Mouse (Mus musculus): ENCODE data around the gene Tbcel. TPM values are rescaled to one million over a fixed set of nuclear protein-coding genes. Genes with fewer than 3 reads are reported as not detected.

Tbcel gene
- total RNA-seq, 2 experiments from 2014 or later = 14.9 to 15.9 TPM

DNA sequence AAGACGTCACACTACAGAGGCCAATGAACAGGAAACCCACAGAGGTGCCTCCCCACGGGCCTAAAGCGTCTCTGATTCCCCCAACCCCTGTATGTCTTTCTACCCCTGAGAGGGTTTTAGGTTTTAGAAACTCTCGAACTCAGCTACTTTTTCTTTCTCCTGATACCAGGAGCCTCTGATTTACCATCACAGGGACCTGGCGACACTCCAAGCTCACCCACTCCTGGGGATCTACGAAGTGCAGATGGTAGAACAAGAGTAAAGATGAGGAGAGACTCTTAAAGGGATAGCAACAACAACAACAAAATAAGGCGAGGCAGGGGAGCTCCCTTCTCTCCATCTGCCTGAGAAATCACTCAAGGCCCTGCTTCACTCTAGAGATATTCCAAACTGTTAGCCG lies 120.6 kb downstream of the Tbcel start:
- DNase-seq (ENCODE audit: low spot score) = no peak

DNA sequence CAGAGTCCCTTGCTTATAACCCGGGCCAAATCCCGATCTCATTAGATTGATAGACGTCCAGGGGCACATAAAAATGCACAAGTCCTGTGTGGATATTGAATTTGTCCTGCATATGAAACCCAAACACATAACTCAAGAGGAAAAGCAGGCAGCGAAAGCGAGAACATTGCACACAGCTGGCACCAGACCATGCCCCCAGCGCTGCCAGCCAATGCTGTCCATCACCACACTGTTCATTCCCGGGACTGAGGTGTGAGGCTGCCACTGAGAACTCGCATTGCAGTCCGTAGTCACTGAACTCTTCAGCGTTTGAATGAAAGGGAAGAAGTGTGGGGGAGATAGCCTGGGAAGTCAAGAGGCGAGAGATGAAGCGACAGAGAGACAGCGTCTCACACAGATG lies 122.0 kb downstream of the Tbcel start:
- DNase-seq (ENCODE audit: low spot score) = no peak

DNA sequence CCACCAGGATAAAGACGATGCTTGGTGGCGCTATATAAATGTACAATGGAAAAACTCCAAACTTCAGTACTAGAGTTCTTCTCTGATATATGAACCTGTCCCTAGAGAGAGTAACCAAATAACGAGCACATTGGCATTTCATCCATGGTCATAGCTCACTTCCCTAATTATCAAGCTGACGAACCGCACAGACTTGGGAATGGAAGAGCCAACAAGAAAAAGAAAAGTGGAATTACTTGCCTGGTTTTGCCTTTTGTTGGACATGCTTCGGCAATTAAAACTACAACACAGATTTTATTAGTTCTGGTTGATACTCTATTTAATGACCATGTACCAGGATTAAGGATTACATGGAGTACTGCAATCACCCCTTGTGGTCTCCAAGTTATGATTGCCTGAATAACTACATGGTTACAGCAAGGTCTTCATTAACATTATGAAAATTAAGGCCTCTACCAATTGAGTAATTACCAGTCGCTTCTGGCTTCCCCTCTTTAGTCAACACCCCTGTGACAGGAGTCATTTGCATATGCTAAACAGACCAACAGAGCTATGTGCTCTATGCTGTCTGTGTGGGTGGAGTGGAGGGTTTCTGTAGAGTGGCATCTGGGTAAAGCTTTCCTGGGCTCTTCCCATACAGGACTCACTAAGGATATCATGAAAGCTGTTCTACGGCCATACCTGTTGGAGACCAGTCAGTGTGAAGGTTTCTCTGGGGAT lies 124.8 kb downstream of the Tbcel start:
- DNase-seq (ENCODE audit: low spot score) = no peak

DNA sequence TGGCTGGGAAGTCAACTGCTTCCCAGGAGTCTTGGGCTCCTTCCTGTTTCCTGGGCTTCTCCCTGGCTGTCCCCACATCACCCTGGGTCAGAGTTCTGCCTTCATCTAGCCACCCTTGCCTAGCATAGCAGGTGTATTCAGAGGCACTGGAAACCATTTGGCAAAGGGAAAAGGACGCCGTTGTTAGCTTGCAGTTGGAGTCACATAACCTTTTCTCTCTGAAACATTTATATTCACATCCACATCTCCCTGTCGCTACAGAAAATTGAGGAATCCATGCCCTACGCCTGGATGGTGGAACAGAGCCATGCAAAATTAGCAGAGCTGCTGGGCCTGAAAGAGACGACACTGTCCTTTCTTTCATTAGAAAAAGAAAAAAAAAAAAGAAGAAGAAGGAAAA lies 125.5 kb downstream of the Tbcel start:
- DNase-seq (ENCODE audit: low spot score) = no peak

DNA sequence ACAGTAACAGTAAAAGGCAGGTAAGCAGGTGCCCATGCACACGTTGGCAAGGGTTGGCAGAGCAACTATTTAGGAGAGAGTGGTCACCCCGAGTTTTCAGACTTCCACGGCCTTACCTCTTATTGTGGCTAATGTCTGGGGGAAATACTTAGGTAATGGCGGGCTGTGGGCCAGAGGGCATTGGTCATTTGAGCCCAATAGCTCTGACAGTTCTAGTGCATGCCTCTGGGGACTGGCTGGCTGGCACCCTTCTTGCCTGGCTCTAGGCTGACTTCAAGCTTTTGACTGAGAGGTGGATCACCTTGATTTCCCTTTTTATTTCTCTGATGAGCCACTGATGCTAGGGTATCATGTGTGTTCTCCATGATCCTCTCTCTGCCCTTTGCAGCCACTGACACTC lies 129.5 kb downstream of the Tbcel start:
- DNase-seq (ENCODE audit: low spot score) = no peak

DNA sequence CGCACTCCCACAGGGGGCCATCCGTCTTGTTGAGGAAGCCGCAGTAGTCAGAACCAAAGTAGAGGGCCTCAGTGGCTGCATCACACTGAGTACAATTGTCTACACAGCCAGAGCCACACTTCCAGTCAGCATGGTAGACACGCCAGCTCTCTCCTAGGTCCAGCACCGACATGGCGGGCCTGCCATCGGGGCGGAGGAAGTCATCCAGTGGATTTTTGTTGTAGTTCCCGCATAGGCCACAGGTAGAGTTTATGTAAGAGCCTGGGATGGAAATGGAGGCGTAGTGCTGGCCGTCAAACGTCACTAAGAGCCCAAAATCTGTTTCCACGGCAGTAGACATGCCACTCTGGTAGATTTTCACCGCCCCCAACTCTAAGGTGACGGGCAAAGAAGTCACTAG lies 130.0 kb downstream of the Tbcel start:
- no peak for DNase-seq (ENCODE audit: low spot score)

DNA sequence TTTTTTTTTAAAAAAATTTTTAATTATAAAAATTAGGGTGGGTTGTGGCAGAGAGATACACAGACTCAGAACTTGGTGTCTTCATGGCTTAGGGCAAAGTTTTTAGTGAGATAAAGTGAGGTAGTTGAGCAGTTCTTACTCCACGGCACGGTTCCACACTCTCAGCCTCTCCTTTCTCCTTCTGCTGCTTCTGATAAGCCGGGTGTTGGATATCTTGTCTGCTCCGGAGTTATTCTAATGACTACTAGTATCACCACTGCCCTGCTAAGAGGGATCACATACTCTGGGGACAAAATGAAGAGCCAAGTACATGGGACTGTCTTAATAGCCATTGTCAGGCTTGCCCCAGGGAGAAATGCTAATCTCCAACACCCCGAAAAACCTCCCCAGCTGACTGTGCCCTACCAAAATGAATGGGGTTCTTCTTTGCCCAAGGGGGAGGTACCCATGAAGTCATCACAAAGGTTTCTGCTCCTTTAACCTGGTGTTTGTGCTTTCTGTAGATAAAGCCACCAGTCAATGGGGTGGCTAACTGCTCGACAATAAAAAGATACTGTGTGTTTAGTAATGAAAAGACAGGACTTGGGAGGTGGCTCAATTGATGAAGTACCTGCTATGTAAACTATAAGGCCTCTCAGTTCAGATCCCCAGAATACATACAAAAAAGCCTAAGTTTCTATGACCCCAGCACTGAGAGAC lies 135.8 kb downstream of the Tbcel start:
- no peak for DNase-seq (ENCODE audit: low spot score)

Small RNA genes lying within 50 kb of the gene (microRNA-seq; reads per million reads assigned to microRNA genes)
- not detected for gene Gm44311

Other genes starting within 250 kb of the Tbcel start
- gene Sc5d, start 243.6 kb downstream of the Tbcel start, total RNA-seq (2021) = 10 to 100 TPM; 20.1 to 22.8 TPM
- gene Tecta, start 107.9 kb downstream of the Tbcel start, total RNA-seq (2021) = under 1 TPM; 0.48 to 0.50 TPM